In the genomic region with DNA sequence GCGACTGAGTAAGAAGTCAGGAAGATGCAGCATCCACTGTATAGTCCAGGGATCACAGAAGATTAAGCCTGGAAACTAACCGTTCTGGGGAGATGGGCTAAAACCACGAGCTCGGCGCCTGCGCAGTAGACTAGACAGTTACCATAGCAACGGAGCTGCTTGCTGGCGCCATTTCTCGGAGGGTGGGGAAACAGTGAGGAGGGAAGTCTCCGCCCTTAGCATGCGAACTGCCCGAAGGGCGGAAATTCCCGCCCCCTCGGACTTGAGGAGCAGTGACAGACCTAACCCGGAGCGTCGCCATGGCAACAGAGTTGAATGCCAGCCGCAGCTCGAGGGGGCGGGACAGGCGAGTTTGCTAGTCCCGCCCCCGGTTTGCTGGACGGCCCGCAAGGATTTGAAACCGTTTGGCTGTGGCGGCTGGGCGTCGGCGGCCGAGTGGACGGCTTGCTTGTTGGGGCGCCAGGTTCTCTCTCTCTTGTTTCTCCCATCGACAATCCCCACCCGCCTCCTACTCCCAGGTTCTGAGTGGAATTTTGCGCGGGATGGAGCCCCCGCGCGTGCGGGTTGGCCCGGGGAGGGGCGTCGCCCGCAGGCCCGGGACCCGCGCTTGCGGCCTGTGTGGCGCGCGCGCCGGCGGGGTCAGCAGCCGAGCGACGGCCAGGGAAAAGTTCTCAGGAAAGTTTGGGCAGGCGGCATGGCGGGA, we compare ENCODE assay signal across 8 mouse cellular contexts. TPM values are rescaled to one million over a fixed set of nuclear protein-coding genes. Genes with fewer than 3 reads are reported as not detected.
DNase-seq lines count a peak whose midpoint lies in the region; ATAC-seq and TF ChIP-seq lines count a peak whose summit lies in the region.

Gene Cep112 (plus strand): TSS at position 304 of the 703 bp plus-strand sequence.

- no peak for TF ChIP-seq CTCF in bone marrow, adult 2 months (IDR thresholded peaks at IDR 0.05; ENCODE audit: control insufficient read depth, insufficient read depth, low read length)
- no peak for TF ChIP-seq CTCF in midbrain, postnatal 0 days (IDR thresholded peaks at IDR 0.05)

- H3K9me3 ChIP-seq in embryonic facial prominence, embryonic 15.5 days (replicated peaks) = no peaks in the 10 kb centered on the region
- H3K9me3 ChIP-seq in limb, embryonic 14.5 days (ENCODE audit: control insufficient read depth, low read length) = no peaks in the 10 kb centered on the region
- no peaks in the 10 kb centered on the region for H3K9me3 ChIP-seq in midbrain, postnatal 0 days (ENCODE audit: low read length)

- H3K4me1 ChIP-seq in bone marrow, adult 2 months (ENCODE audit: control insufficient read depth, insufficient read depth, low read length) = no peaks in the 10 kb centered on the region
- H3K4me1 ChIP-seq in embryonic facial prominence, embryonic 15.5 days = peaks cover 17% of the 10 kb centered on the region
- H3K4me1 ChIP-seq in limb, embryonic 14.5 days (ENCODE audit: control insufficient read depth, insufficient read depth, low read length) = 0 out of 2 replicates have a peak, but pooled peaks cover 2% of the 10 kb centered on the region
- peaks cover 7% of the 10 kb centered on the region; the same call in 1 of the 2 replicates for H3K4me1 ChIP-seq in midbrain, postnatal 0 days (ENCODE audit: insufficient read depth, low read length)

- peak within 1 kb of the TSS; percentile 56 for H3K9ac ChIP-seq in embryonic facial prominence, embryonic 15.5 days
- peak within 1 kb of the TSS; percentile 89 for H3K9ac ChIP-seq in limb, embryonic 14.5 days (ENCODE audit: low read depth, low read length, severe bottlenecking)
- H3K9ac ChIP-seq in midbrain, postnatal 0 days (replicated peaks; ENCODE audit: low read length, poor library complexity, severe bottlenecking) = peak within 1 kb of the TSS; percentile 62

- no peak within 1 kb of the TSS; the same call in 1 of the 2 replicates for H3K27ac ChIP-seq in bone marrow, adult 2 months (ENCODE audit: control insufficient read depth, insufficient read depth, low read depth, low read length, poor library complexity)
- peak within 1 kb of the TSS; percentile 29; the same call in 1 of the 2 replicates for H3K27ac ChIP-seq in embryonic facial prominence, embryonic 15.5 days (replicated peaks)
- 0 out of 2 replicates have a peak within 1 kb of the TSS, but pooled peaks have one; percentile 33 for H3K27ac ChIP-seq in limb, embryonic 14.5 days (replicated peaks; ENCODE audit: low read depth, low read length)
- H3K27ac ChIP-seq in midbrain, postnatal 0 days (ENCODE audit: low read depth, low read length) = no peak within 1 kb of the TSS

- ATAC-seq in embryonic facial prominence, embryonic 15.5 days (ENCODE audit: insufficient number of reproducible peaks, low FRiP score, low TSS enrichment, low read depth) = peak; percentile 96
- ATAC-seq in limb, embryonic 14.5 days (ENCODE audit: low FRiP score, low read depth) = peak; percentile 98
- ATAC-seq in midbrain, postnatal 0 days (ENCODE audit: low FRiP score) = peak; percentile 94

- 1% methylated on average over 61 of the region's 61 CpGs for whole genome bisulfite sequencing in bone marrow, adult 2 months
- WGBS in embryonic facial prominence, embryonic 15.5 days = under 1% methylated on average over 61 of the region's 61 CpGs
- under 1% methylated on average over 59 of the region's 61 CpGs for WGBS in limb, embryonic 14.5 days
- under 1% methylated on average over 60 of the region's 61 CpGs for WGBS in midbrain, postnatal 0 days

- H3K4me3 ChIP-seq in bone marrow, adult 2 months (replicated peaks; ENCODE audit: control insufficient read depth, low read depth, low read length) = peak within 1 kb of the TSS; percentile 2
- peak within 1 kb of the TSS; percentile 57 for H3K4me3 ChIP-seq in embryonic facial prominence, embryonic 15.5 days (replicated peaks)
- H3K4me3 ChIP-seq in limb, embryonic 14.5 days (replicated peaks; ENCODE audit: low read length) = peak within 1 kb of the TSS; percentile 77
- peak within 1 kb of the TSS; percentile 64 for H3K4me3 ChIP-seq in midbrain, postnatal 0 days (ENCODE audit: low read depth, low read length)

- peak; percentile 99 for DNase-seq in 3134 (ENCODE audit: extremely low read depth, insufficient read length, low spot score)
- peak; percentile 99 for DNase-seq in heart, adult 8-10 months (ENCODE audit: low spot score)
- peak; percentile 99 for DNase-seq in kidney, adult 9 months
- peak; percentile 100 for DNase-seq in limb, embryonic 14.5 days (ENCODE audit: low spot score)
- peak; percentile 99 for DNase-seq in midbrain, postnatal 0 days (ENCODE audit: low spot score)
- peak; percentile 62 to 70 for DNase-seq in spleen, postnatal 14 days (ENCODE audit: low spot score in 2 of 2)

- 0 out of 2 replicates have a peak, but pooled peaks cover 4% of the 10 kb centered on the region for H3K27me3 ChIP-seq in embryonic facial prominence, embryonic 15.5 days
- no peaks in the 10 kb centered on the region for H3K27me3 ChIP-seq in limb, embryonic 14.5 days (ENCODE audit: control insufficient read depth, insufficient read depth, low read length)
- H3K27me3 ChIP-seq in midbrain, postnatal 0 days (ENCODE audit: insufficient read depth, low read length) = no peaks in the 10 kb centered on the region

- TF ChIP-seq POLR2A in bone marrow, adult 2 months (IDR thresholded peaks at IDR 0.05; ENCODE audit: borderline replicate concordance, control insufficient read depth, low read depth, low read length) = no peak
- TF ChIP-seq POLR2A in limb, embryonic 14.5 days (IDR thresholded peaks at IDR 0.05; ENCODE audit: borderline replicate concordance, extremely low read depth, insufficient read depth, insufficient read length) = no peak

- H3K36me3 ChIP-seq in embryonic facial prominence, embryonic 15.5 days = no peaks in the 10 kb centered on the region
- H3K36me3 ChIP-seq in limb, embryonic 14.5 days (ENCODE audit: control insufficient read depth, insufficient read depth, low read length) = no peaks in the 10 kb centered on the region
- no peaks in the 10 kb centered on the region for H3K36me3 ChIP-seq in midbrain, postnatal 0 days (ENCODE audit: insufficient read depth, low read length)

- H3K4me2 ChIP-seq in embryonic facial prominence, embryonic 15.5 days (replicated peaks) = peak within 1 kb of the TSS; percentile 59
- H3K4me2 ChIP-seq in limb, embryonic 14.5 days (replicated peaks; ENCODE audit: low read depth, low read length, severe bottlenecking) = peak within 1 kb of the TSS; percentile 69
- peak within 1 kb of the TSS; percentile 72 for H3K4me2 ChIP-seq in midbrain, postnatal 0 days (ENCODE audit: low read depth, low read length, poor library complexity, severe bottlenecking)

RNA-seq across cellular contexts. Expression of gene Cep112, which starts in this region (rescaled TPM):
- polyA plus RNA-seq in bone marrow, adult 2 months (2011; ENCODE audit: insufficient read depth, insufficient read length, low replicate concordance, missing spikeins) = 0.74 and 2.5 TPM in 2 replicates
- 14.4 and 16.6 TPM in 2 replicates for polyA plus RNA-seq in embryonic facial prominence, embryonic 15.5 days (2015; fragmentation: Nextera tagmentation; extraction: Ambion mirVana)
- 10 to 100 TPM in 3 of 4 experiments, 1 to 10 TPM in 1; 9.3 to 12.4 (median 11.4) TPM for total RNA-seq in heart, adult 8-10 months (2022)
- 7.3 and 9.0 TPM in 2 replicates for polyA plus RNA-seq in limb, embryonic 14.5 days (2012; rRNA removed)
- 17.3 and 21.2 TPM in 2 replicates for polyA plus RNA-seq in limb, embryonic 14.5 days (2014; fragmentation: Nextera tagmentation; extraction: Ambion mirVana)
- total RNA-seq in midbrain, postnatal 0 days (2014; rRNA removed) = 19.5 and 33.5 TPM in 2 replicates
- 13.9 and 14.1 TPM in 2 replicates for polyA plus RNA-seq in midbrain, postnatal 0 days (2015; fragmentation: Nextera tagmentation; extraction: Ambion mirVana)

Comparison
In these comparisons a context has a peak if more than half of its experiments do, and no peak if none do; other contexts are left out.
1. H3K27ac ChIP-seq: peak in embryonic facial prominence, embryonic 15.5 days (single experiment) and limb, embryonic 14.5 days (single experiment); none in bone marrow, adult 2 months (single experiment) and midbrain, postnatal 0 days (single experiment).
2. H3K4me3 ChIP-seq: peak in every context shown above with its lines; median percentile 77 in limb, embryonic 14.5 days; 64 in midbrain, postnatal 0 days; 57 in embryonic facial prominence, embryonic 15.5 days; 2 in bone marrow, adult 2 months.
3. Peak in every context shown above with its lines, with median percentiles within 50 percentile points of each other: DNase-seq, ATAC-seq, H3K4me2 ChIP-seq and H3K9ac ChIP-seq.